Mouse (Mus musculus) erythroid progenitor cell, adult 5-6 weeks (primary cell): Measurements from ENCODE around the gene Rasl2-9. TPM values are rescaled to one million over a fixed set of nuclear protein-coding genes. Genes with fewer than 3 reads are reported as not detected.
"Not testable (repeated sequence)": the region's sequence is repeated elsewhere in the genome, so short reads cannot be mapped to it uniquely, and the experiment has no call there.

Experiments
- ATAC-seq: replicated peaks from 2 replicates; pipeline ENCODE4 v1.8.0; 2016; ENCODE audit warnings: moderate number of reproducible peaks, mild to moderate bottlenecking, moderate TSS enrichment, inconsistent platforms; ENCODE audit not compliant: poor library complexity, low FRiP score, severe bottlenecking
- total RNA-seq, 2 experiments: library from RNA; stranded (forward) in 1 of 2; stranded (reverse) in 1 of 2; fragments of 150-400 nt in 1 of 2; fragments of 186-747, 209-891 nt in 1 of 2; gene quantifications; 2 replicates each; pipeline versions ENCODE4 v1.2.3 to v1.2.4; 2015 to 2017; ENCODE audit warnings: low replicate concordance in 2 of 2

Gene Rasl2-9
- total RNA-seq (2015; ENCODE audit: low replicate concordance) (not detected in 2 replicates), total RNA-seq (2017; ENCODE audit: low replicate concordance) (not detected in 2 replicates)

GRCm38 (mm10) chr7:5125549-5126406 lies at the start of gene Rasl2-9:
Gene Rasl2-9, minus strand, starts transcription at chr7:5125950.
- peak; percentile 89 for ATAC-seq

- not testable (repeated sequence) for ATAC-seq
Observed at GRCm38 (mm10) chr7:5149570-5149969, 23.8 kb upstream of the Rasl2-9 start, which contains the start of gene Vmn1r55. Gene Vmn1r55, minus strand, starts transcription at chr7:5149670.

GRCm38 (mm10) chr7:5125078-5125477 lies 672 bp downstream of the Rasl2-9 start:
- ATAC-seq = no peak

GRCm38 (mm10) chr7:5116850-5117249 lies 8.9 kb downstream of the Rasl2-9 start, which contains the start of gene Rfpl4:
Gene Rfpl4, minus strand, starts transcription at chr7:5116950.
- no peak for ATAC-seq

GRCm38 (mm10) chr7:5112701-5113100 lies 13.0 kb downstream of the Rasl2-9 start:
- no peak for ATAC-seq

GRCm38 (mm10) chr7:5109301-5109700 lies 16.4 kb downstream of the Rasl2-9 start:
- no peak for ATAC-seq

- no peak for ATAC-seq
Observed at GRCm38 (mm10) chr7:5108272-5108671, 17.5 kb downstream of the Rasl2-9 start.

GRCm38 (mm10) chr7:5102564-5102963 lies 23.2 kb downstream of the Rasl2-9 start:
- ATAC-seq = no peak

GRCm38 (mm10) chr7:5101066-5101663 lies 24.6 kb downstream of the Rasl2-9 start:
- no peak for ATAC-seq

GRCm38 (mm10) chr7:5099796-5100195 lies 26.0 kb downstream of the Rasl2-9 start:
- no peak for ATAC-seq

GRCm38 (mm10) chr7:5098769-5099168 lies 27.0 kb downstream of the Rasl2-9 start:
- ATAC-seq = no peak

- ATAC-seq = no peak
Observed at GRCm38 (mm10) chr7:5092831-5093510, 32.8 kb downstream of the Rasl2-9 start.

- no peak for ATAC-seq
Observed at GRCm38 (mm10) chr7:5092381-5092780, 33.4 kb downstream of the Rasl2-9 start.

GRCm38 (mm10) chr7:5091008-5091728 lies 34.6 kb downstream of the Rasl2-9 start:
- no peak for ATAC-seq

GRCm38 (mm10) chr7:5089853-5090252 lies 35.9 kb downstream of the Rasl2-9 start:
- ATAC-seq = no peak

- no peak for ATAC-seq
Observed at GRCm38 (mm10) chr7:5087886-5088285, 37.9 kb downstream of the Rasl2-9 start.

GRCm38 (mm10) chr7:5086921-5087440 lies 38.8 kb downstream of the Rasl2-9 start:
- no peak for ATAC-seq

GRCm38 (mm10) chr7:5085512-5085911 lies 40.2 kb downstream of the Rasl2-9 start:
- ATAC-seq = no peak

- ATAC-seq = no peak
Observed at GRCm38 (mm10) chr7:5083325-5084105, 42.2 kb downstream of the Rasl2-9 start.
